Mouse (Mus musculus): Measurements from ENCODE around the gene Acr.

Acr gene

GRCm38 (mm10) chr15:89568114-89568513 lies at the start of gene Acr:
TSS of gene Acr (plus strand) at chr15:89568326.
- no peak for DNase-seq (ENCODE audit: low spot score)

DNA sequence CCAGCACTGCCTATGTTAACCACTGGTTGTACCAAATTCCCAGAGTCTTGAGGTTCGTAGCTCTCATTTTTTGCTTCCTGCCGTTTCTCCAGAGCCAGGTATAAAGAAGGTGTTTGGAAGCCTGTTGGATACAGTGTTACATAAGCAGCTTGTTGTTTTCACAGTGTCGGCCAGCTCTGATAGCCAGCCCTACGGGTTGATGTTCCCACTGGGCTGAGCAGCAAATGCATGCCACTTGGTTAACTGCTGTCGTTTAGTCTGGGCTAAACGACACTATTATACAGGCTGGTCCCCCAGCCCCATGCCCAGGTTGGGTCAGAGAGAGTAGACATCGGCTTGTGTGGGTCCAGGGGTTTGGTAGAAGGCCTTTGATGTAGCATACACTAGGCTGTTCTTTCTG lies 46.2 kb upstream of the Acr start:
- no peak for DNase-seq (ENCODE audit: low spot score)

GRCm38 (mm10) chr15:89522566-89523282 lies 45.4 kb upstream of the Acr start:
- no peak for DNase-seq (ENCODE audit: low spot score)

DNA sequence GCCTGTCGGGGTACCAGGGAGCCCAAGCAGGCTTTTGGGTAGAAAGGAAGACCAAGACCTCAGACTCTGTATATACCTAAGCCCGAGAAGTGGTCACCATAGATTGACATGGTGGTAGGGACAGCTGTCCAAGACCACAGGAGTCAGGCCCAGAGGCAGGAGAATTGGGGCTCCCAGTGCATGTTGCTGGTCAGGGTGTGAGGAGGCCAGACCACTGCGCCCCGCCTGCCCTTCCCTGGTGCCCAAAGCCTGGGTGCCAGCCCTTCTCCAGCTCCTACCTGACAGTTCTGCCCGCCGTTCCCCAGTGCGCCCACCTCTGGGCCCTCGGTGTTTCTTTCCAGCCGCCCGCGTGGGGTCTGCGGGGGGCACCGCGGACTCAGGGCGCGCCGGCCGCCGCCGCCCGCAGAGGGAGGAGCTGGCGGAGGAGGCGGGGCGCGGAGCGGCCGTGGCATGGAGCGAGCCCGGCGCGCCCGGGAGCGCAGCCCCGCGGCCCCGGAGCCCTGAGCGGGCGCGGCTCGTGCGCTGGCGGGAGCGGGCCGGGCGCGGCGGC lies 44.8 kb upstream of the Acr start:
- no peak for DNase-seq (ENCODE audit: low spot score)

GRCm38 (mm10) chr15:89524001-89524571 lies 44.0 kb upstream of the Acr start:
- no peak for DNase-seq (ENCODE audit: low spot score)

DNA sequence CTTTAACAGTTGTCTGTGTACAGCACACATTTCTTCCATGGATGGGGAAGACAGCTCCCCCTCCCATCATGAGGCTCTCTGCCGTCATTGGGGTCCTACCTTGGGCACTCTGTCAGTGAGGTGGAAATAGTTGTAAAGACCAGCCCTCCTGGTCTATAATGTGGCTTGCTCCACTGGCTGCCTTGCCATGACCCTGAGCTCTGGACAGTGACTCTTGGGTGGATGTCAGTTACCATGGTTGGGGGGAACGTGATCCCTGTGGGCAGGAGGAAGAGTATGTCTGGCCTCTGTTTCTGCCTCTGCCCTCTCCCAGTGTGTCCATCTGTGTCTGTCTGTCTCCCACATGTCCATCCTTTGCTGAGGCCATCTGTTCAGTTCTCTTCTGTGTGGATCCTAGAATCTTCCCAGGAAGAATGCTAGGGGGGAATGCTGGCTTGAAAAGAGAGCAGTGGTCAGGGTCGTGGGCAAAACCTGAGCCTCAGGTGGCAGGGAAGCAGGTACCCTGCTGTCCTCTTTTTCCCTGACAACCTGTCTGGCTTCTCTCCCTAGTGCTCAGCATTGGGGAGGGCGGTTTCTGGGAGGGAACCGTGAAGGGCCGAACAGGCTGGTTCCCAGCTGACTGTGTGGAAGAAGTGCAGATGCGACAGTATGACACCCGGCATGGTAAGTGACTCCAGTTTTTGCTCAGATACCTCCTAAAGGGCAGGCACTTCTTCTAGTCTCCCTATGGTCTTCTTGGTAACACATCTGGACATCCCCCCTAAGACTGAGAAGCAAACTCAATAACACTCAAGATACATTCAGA lies 43.3 kb upstream of the Acr start:
- DNase-seq (ENCODE audit: low spot score) = no peak

DNA sequence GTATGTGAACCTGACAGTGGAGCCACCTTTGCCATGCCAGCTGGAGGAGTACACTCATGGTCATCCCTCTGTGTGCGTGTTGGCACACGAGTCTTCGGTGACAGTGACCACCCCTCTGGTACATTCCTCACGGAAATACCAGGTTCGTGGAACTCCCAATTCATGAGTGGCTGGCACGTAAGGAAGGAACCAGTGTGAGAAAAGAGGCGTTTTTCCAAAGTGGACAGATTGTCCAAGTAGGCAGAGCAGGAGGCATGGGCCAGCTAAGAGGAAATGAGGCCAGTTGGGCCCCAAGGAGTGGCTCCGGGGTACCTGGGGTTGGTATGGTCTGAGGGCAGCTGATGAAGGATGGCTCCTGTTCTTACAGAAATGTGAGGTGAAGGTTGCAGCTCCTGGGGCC lies 42.7 kb upstream of the Acr start:
- no peak for DNase-seq (ENCODE audit: low spot score)

- DNase-seq (ENCODE audit: low spot score) = no peak
Measured at GRCm38 (mm10) chr15:89525896-89526295, 42.2 kb upstream of the Acr start.

GRCm38 (mm10) chr15:89526776-89527325 lies 41.3 kb upstream of the Acr start:
- no peak for DNase-seq (ENCODE audit: low spot score)

DNA sequence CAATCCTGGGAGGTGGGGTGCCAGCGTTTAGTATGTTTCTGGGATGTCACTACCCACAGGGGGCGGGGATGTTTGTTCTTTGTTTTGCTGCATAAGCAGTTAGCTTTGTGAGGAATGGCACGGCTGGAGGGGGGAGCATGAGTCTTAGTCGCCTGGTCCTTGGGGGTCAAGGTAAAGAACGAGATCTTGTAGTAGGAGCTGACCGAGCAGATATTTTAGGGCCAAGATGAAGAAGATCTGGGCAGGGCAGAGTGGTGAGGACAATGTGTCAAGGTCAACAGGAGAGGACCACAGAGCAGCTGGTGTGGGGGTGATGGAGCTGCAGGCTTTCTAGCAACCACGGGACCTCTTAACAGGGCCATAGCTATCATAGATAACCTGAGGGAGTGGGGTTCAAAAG lies 40.7 kb upstream of the Acr start:
- no peak for DNase-seq (ENCODE audit: low spot score)

GRCm38 (mm10) chr15:89528201-89528850 lies 39.8 kb upstream of the Acr start:
- DNase-seq (ENCODE audit: low spot score) = no peak

DNA sequence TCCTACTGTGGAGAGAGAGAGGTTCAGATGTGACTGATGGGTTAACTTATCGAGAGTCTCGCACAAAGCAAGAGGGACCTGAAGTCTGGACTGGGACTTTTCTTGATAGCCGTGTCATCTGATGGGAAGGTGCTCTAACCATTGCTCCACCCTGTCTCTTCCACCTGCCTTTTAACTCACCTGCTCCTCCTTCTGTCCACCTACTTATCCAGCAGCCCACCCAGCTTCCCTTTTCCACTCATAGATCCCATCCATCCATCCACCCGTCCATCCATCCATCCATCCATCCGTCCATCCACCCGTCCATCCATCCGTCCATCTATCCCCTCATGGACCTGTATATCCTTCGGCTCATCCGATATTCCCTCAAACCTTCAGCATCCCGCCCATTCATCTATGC lies 39.2 kb upstream of the Acr start:
- DNase-seq (ENCODE audit: low spot score) = no peak

DNA sequence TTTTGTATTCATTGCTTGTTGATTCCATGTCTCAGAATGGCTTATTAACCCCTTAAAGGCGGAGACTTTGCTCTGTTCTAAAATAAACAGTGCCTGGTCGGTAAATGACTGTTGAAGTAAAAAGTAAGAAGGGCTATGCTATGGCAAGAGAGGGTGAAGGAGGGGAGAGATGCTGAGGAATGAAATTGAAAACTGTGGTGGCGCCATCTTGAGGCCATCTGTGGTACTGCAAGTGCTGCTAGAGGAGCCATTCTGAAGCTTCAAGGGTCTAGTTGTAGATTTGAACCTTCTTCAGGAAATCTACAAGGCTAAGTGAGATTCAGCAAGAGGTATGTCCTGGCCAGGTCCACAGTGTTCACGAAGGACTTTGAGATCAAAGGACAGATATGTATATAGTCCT lies 37.8 kb upstream of the Acr start:
- no peak for DNase-seq (ENCODE audit: low spot score)

- DNase-seq (ENCODE audit: low spot score) = no peak
Measured at GRCm38 (mm10) chr15:89531399-89531798, 36.7 kb upstream of the Acr start.

DNA sequence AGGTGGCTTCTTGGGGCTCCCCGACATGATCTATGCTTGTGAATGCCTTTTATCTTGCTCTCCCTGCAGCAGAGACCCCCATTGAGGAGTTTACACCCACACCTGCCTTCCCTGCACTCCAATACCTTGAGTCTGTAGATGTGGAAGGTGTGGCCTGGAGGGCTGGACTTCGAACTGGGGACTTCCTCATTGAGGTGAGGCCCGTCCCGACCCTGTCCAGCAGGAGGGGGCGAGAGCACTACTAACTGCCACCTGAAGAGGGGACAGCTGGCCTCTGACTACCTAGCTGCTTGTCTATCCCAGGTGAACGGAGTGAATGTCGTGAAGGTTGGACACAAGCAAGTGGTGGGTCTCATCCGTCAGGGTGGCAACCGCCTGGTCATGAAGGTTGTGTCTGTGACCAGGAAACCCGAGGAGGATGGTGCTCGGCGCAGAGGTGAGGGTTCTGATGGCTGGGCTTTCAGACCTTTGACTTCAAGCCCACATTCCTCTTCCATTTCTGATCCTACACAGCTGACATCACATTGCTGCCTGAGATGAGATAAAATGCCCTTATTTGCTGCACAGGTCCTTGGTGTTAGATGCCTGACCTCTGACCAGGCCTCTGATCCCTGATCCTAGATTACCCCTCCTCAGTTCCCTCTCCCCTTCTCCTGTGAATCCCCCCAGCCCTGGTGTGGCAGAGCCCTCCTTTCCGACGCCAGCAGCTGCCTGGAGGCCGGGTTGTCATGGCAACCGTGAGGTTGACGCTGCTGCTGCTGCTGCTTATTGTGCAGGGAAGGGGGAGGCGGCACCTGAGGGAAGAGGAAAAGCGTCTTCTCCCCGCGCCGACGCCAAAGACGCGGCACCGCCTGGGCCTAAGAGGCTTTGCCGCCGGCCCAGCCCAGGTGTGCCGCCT lies 35.9 kb upstream of the Acr start:
- DNase-seq (ENCODE audit: low spot score) = no peak

GRCm38 (mm10) chr15:89532924-89533842 lies 34.9 kb upstream of the Acr start:
- no peak for DNase-seq (ENCODE audit: low spot score)

- DNase-seq (ENCODE audit: low spot score) = no peak
Measured at GRCm38 (mm10) chr15:89533843-89534207, 34.3 kb upstream of the Acr start.

DNA sequence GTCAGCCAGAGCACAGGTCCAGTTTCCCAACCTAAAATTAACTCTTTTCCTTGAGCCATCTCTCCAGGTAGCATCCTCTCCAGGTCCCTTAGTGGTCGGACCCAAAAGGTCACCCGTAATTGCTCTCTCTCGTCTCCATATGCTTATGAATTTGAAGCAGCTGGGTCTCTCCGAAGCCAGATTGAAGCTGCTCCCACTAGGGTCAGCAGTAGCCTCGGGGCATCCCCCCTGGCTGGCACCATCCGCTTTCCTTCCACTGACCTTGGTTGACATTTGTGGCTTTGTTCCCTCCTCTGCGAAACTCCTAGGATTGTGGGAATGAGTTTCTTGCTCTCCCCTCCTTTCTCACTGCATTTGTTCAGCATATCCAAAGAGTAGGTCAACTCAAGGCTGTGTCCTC lies 24.0 kb upstream of the Acr start:
- DNase-seq (ENCODE audit: low spot score) = no peak

- no peak for DNase-seq (ENCODE audit: low spot score)
Measured at GRCm38 (mm10) chr15:89547321-89547720, 20.8 kb upstream of the Acr start.
